Mouse (Mus musculus) layer of hippocampus, adult 18-20 months (tissue): Measurements from ENCODE around the gene Pou4f1. TPM values are rescaled to one million over a fixed set of nuclear protein-coding genes. Genes with fewer than 3 reads are reported as not detected.

Experiments
- DNase-seq, 2 experiments: peaks; one replicate each; pipeline ENCODE4 v3.0.0; 2022; ENCODE audit warnings: low spot score in 2 of 2
- total RNA-seq, 2 experiments: library from RNA; stranded (reverse); gene quantifications; 2 replicates each; pipeline ENCODE4 v1.2.3; 2021

Pou4f1 gene
- total RNA-seq, 2 experiments from 2014 or later = not detected

GRCm38 (mm10) chr14:104457966-104458710, 9.7 kb downstream of the Pou4f1 start:
- no peak for DNase-seq

- no peak for DNase-seq
Observed at GRCm38 (mm10) chr14:104456976-104457375, 10.8 kb downstream of the Pou4f1 start.

- no peak for DNase-seq
Observed at GRCm38 (mm10) chr14:104453824-104454223, 14.0 kb downstream of the Pou4f1 start.

GRCm38 (mm10) chr14:104434293-104434692, 33.5 kb downstream of the Pou4f1 start:
- no peak for DNase-seq

GRCm38 (mm10) chr14:104430819-104431218, 37.0 kb downstream of the Pou4f1 start:
- no peak for DNase-seq

GRCm38 (mm10) chr14:104423688-104424470, 43.9 kb downstream of the Pou4f1 start:
- no peak for DNase-seq

Other genes starting within 250 kb of the Pou4f1 start
- gene Rnf219, start 54.6 kb upstream of the Pou4f1 start, total RNA-seq = 10 to 100 TPM; 15.5 to 17.3 TPM